Mouse (Mus musculus) kidney, postnatal 0 days (tissue): ENCODE results near the gene Ltbp4. TPM values are rescaled to one million over a fixed set of nuclear protein-coding genes. Genes with fewer than 3 reads are reported as not detected.

ENCODE experiments used
- ATAC-seq: fragments of 200-750 bp; cut with Nextera tagmentation; replicated peaks from 2 replicates; pipeline ENCODE4 v1.8.0; 2017; ENCODE audit warnings: low read depth, moderate number of reproducible peaks, moderate TSS enrichment, moderate library complexity; ENCODE audit not compliant: low FRiP score
- DNase-seq: peaks from one replicate; pipeline ENCODE4 v3.0.0-alpha.2; 2016; ENCODE audit warnings: low spot score
- H3K27ac ChIP-seq: fragments of 300-500 bp; sonication (generic); 2 replicates; pipeline ENCODE4 v1.5.1; 2014; ENCODE audit warnings: mild to moderate bottlenecking
- H3K27me3 ChIP-seq: fragments of 300-500 bp; sonication (generic); 2 replicates; pipeline ENCODE4 v1.6.1; 2014; ENCODE audit warnings: low read length, mixed read lengths; ENCODE audit not compliant: insufficient read depth
- H3K36me3 ChIP-seq: fragments of 300-500 bp; sonication (generic); 2 replicates; pipeline ENCODE4 v1.6.1; 2014; ENCODE audit warnings: low read length, mixed read lengths; ENCODE audit not compliant: insufficient read depth
- H3K4me1 ChIP-seq: fragments of 300-500 bp; sonication (generic); replicated peaks from 2 replicates; pipeline ENCODE4 v1.6.1; 2014; ENCODE audit warnings: antibody characterized with exemption, low read length, mixed read lengths; ENCODE audit not compliant: insufficient read depth
- H3K4me2 ChIP-seq: fragments of 300-500 bp; sonication (generic); 2 replicates; pipeline ENCODE4 v1.6.1; 2014; ENCODE audit warnings: mild to moderate bottlenecking, low read length, moderate library complexity, mixed read lengths
- H3K4me3 ChIP-seq: fragments of 300-500 bp; sonication (generic); replicated peaks from 2 replicates; pipeline ENCODE4 v1.5.1; 2014; ENCODE audit warnings: low read depth, low read length
- H3K9ac ChIP-seq: fragments of 300-500 bp; sonication (generic); 2 replicates; pipeline ENCODE4 v1.6.1; 2014; ENCODE audit warnings: low read depth, low read length
- H3K9me3 ChIP-seq: fragments of 300-500 bp; sonication (generic); replicated peaks from 2 replicates; pipeline ENCODE4 v1.6.1; 2016; ENCODE audit warnings: low read length, inconsistent platforms, mixed read lengths
- CTCF ChIP-seq: IDR thresholded peaks from 2 replicates; pipeline ENCODE4 v1.5.1; 2016; ENCODE audit warnings: antibody characterized with exemption, low read depth, mild to moderate bottlenecking, moderate library complexity
- WGBS: fragments of 180-500 bp; shearing (Covaris S2); extraction: QIAGEN DNeasy Blood & Tissue Kit; methylation state at CpG from one replicate; pipeline ENCODE4 v1.1.7; 2014; 5-methylcytosine and 5-hydroxymethylcytosine counted together
- polyA plus RNA-seq: library from polyadenylated mRNA; unstranded; fragments of >200 nt; fragmentation: Nextera tagmentation; extraction: Ambion mirVana; gene quantifications from 2 replicates; pipeline ENCODE4 v1.2.1, GENCODE M21; 2015

Gene Ltbp4
- 41.7 and 43.8 TPM in 2 replicates for polyA plus RNA-seq

DNA sequence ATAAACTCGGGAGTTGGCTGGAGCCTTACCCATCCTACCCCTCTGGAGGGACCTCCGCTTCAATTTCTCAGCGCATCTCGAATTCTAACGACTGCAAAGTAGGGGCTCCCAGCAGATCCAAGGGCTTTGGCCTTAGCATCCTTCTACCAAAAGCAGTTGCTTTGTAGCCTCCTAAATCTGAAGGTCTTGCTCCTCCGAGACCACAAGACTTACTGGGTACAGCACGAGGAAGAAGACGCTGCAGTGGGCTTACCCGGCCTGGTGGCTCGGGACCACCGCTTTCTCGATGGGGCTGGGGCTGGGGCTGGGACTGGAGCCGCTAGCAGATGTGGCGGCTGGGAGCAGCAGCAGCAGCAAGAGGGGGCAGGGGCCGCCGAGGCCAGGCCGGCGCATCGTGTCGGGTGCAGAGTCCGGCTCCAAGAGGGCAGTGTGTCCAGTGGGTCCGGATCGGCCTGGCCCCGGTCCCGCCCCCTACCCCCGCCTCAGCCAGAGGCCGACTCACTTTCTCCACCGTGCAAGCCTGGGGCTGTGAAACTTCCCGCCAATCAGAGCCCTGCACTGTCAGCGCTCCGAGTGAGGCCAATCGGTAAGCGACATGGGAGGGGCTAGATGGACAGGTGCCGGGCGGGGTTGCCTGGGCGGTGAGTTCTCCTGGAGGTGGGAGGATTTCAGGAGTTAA lies at the start of gene Ltbp4:
Gene Ltbp4, minus strand, starts transcription at position 518 of the 679 bp plus-strand sequence.
- no peak within 1 kb of the TSS for H3K9ac ChIP-seq
- H3K27me3 ChIP-seq = peaks cover 8% of the 10 kb centered on the region
- DNase-seq (peak; percentile 56), ATAC-seq (peak; percentile 75)
- H3K4me3 ChIP-seq = peak within 1 kb of the TSS; percentile 27
- TF ChIP-seq CTCF = no peak
- WGBS = under 1% methylated on average over 36 of the region's 36 CpGs
- H3K9me3 ChIP-seq = no peaks in the 10 kb centered on the region
- no peak within 1 kb of the TSS for H3K27ac ChIP-seq
- H3K4me1 ChIP-seq = peaks cover 12% of the 10 kb centered on the region
- peak within 1 kb of the TSS; percentile 56 for H3K4me2 ChIP-seq
- no peaks in the 10 kb centered on the region for H3K36me3 ChIP-seq

DNA sequence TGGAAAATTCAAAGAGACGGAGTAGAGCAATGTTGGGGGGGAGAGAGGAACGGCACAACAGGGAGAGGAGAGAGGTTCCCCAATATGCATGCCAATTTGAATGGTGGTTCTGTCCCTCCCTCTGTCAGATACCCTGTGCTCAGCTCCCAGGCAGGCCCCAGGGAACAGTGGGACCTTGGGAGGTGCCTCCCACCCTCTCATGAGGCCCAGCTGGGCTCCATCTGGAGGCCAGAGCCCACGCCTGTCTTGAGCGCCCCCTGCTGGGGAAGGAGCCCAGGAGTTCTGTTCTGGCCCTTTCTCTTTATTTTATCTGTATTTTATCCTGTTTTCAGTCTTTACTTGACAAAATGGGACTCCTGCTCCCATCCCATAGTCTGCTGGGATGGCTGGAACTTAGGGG lies 47.2 kb upstream of the Ltbp4 start:
- Histone ChIP-seq H3K4me1 (no peaks in the 10 kb centered on the region), H3K4me2 (no peak overlapping the region), H3K27ac (no peak overlapping the region), H3K36me3 (no peaks in the 10 kb centered on the region), H3K9me3 (no peaks in the 10 kb centered on the region), H3K9ac (no peak overlapping the region), H3K27me3 (no peaks in the 10 kb centered on the region), H3K4me3 (no peak overlapping the region)
- ATAC-seq (peak; percentile 43; the same call in 1 of the 2 replicates), DNase-seq (peak; percentile 63)
- 36% methylated on average over 4 of the region's 4 CpGs for WGBS
- peak; percentile 84 for TF ChIP-seq CTCF

DNA sequence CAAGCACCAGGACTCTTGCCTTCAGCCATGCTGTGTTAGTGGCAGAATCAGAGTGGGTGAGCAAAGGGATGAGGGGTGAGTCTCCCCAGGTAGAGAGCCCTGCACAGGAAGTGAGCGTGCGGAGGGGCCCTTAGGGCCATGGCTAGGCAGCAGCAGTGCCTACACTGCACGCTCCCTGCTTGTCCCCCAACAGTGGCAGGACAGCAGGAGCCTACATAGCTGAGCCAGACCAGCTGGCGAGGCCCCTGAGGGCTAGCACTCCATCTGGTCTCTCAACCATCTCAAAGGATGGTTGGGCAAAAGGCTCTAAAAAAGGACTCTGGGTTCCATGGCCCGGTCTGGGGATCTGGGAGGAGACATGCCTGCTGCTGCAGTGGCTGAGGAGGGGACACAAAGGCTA lies 46.6 kb upstream of the Ltbp4 start:
- ATAC-seq (no peak), DNase-seq (no peak)
- TF ChIP-seq CTCF = no peak
- 78% methylated on average over 5 of the region's 5 CpGs for WGBS
- Histone ChIP-seq H3K4me3 (no peak overlapping the region), H3K36me3 (no peaks in the 10 kb centered on the region), H3K9me3 (no peaks in the 10 kb centered on the region), H3K27ac (no peak overlapping the region), H3K4me2 (no peak overlapping the region), H3K4me1 (no peaks in the 10 kb centered on the region), H3K27me3 (no peaks in the 10 kb centered on the region), H3K9ac (no peak overlapping the region)

DNA sequence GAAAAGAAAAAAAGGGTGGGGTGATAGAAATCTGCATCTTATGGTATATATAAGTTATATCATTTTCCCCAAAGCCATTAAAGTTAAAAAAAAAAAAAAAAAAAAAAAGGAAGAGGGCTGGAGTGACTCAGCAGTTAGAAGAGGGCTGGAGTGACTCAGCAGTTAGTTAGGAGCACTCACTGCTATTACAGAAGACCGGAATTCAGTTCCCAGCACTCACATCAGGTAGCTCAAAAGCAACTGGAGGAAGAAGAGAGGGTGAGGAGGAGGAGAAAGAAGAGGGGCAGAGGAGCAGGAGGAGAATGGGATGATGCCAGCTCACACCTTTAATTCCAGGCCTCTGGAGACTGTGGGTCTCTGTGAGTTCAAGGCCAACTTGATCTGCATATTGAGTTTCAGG lies 45.7 kb upstream of the Ltbp4 start:
- no peak for ATAC-seq
- WGBS = 85% methylated on average over 1 of the region's 1 CpGs
- no peaks in the 10 kb centered on the region for H3K4me1 ChIP-seq
- no peak overlapping the region for H3K9ac ChIP-seq
- H3K4me3 ChIP-seq = no peak overlapping the region
- no peak overlapping the region for H3K4me2 ChIP-seq
- H3K27me3 ChIP-seq = no peaks in the 10 kb centered on the region
- H3K36me3 ChIP-seq = no peaks in the 10 kb centered on the region
- DNase-seq = no peak
- no peak for TF ChIP-seq CTCF
- H3K9me3 ChIP-seq = no peaks in the 10 kb centered on the region
- H3K27ac ChIP-seq = no peak overlapping the region

DNA sequence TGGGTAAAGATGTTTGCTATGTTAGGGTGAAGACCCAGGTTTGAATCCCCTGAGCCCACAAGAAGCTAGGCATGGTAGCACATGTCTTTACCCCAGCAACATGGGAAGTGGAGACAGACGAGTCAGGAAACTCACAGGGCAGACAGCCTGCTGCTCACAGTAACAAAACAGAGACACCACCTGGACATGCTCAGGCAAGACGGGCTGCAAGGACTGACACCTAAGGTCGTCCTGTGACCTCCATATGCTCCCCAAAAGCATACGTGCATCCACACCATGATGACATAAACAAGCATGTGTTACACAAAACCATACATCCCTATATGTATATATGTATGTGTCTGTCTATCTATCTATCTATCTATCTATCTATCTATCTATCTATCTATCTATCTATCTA lies 44.1 kb upstream of the Ltbp4 start:
- Histone ChIP-seq H3K4me1 (no peaks in the 10 kb centered on the region), H3K9ac (no peak overlapping the region), H3K4me2 (no peak overlapping the region), H3K9me3 (no peaks in the 10 kb centered on the region), H3K27ac (no peak overlapping the region), H3K4me3 (no peak overlapping the region), H3K36me3 (no peaks in the 10 kb centered on the region), H3K27me3 (no peaks in the 10 kb centered on the region)
- no peak for DNase-seq
- no peak for TF ChIP-seq CTCF
- no peak for ATAC-seq
- WGBS = 40% methylated on average over 4 of the region's 4 CpGs

DNA sequence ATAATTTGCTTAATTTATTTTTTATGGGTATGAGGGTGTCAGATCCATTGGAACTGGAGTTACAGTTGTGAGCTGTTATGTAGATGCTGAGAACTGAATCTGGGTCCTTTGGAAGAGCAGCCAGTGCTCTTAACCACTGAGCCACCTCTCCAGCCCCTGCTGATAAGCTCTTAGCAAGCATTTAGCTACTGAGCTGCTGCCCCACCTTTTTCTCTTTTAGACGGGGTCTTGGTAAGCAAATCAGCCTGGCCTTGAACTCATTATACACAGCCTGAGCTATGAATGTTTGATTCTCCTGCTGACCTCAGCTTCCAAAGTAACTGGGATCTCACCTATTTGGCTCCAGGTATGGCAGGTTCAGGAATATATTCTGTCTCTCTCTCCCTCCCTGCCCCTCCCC lies 43.5 kb upstream of the Ltbp4 start:
- 0 out of 2 replicates have a peak, but pooled peaks cover under 1% of the 10 kb centered on the region for H3K27me3 ChIP-seq
- no peaks in the 10 kb centered on the region for H3K4me1 ChIP-seq
- ATAC-seq (no peak), DNase-seq (no peak)
- TF ChIP-seq CTCF = no peak
- no peak overlapping the region for H3K4me3 ChIP-seq
- H3K4me2 ChIP-seq = no peak overlapping the region
- no peak overlapping the region for H3K27ac ChIP-seq
- no peaks in the 10 kb centered on the region for H3K9me3 ChIP-seq
- 24% methylated on average over 1 of the region's 1 CpGs for WGBS
- H3K9ac ChIP-seq = no peak overlapping the region
- H3K36me3 ChIP-seq = no peaks in the 10 kb centered on the region

DNA sequence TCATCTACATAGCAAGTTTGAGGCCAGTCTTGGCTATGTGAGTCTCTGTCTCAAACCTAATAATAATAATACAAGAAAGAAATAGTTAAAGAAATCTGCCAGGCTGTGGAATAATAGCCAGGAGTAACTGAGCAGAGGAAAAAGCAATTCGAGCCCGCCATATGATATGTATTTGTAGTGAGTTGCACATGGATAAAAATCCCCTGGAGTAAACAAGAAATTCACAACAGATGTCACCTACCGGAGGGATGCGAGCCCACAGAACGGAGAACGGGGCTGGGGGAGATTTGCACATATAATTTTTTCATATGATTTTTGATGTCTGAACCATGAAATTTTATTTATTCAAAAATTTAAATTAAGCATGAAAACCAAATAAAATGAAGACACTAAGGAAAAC lies 42.3 kb upstream of the Ltbp4 start:
- no peak overlapping the region for H3K9ac ChIP-seq
- DNase-seq (no peak), ATAC-seq (no peak)
- no peaks in the 10 kb centered on the region for H3K9me3 ChIP-seq
- no peaks in the 10 kb centered on the region for H3K36me3 ChIP-seq
- no peak overlapping the region for H3K27ac ChIP-seq
- no peaks in the 10 kb centered on the region for H3K4me1 ChIP-seq
- WGBS = 82% methylated on average over 6 of the region's 6 CpGs
- TF ChIP-seq CTCF = no peak
- no peak overlapping the region for H3K4me2 ChIP-seq
- H3K4me3 ChIP-seq = no peak overlapping the region
- peaks cover 10% of the 10 kb centered on the region for H3K27me3 ChIP-seq
